Mouse (Mus musculus): ENCODE results near the gene Eif3l.

- TF ChIP-seq CTCF (conservative IDR thresholded peaks at IDR 0.05; ENCODE audit: insufficient read depth, insufficient read length, low read depth, low read length), result no peak
- TF ChIP-seq POLR2A (IDR thresholded peaks at IDR 0.05; ENCODE audit: low read depth, low read length), result no peak
Observed at GRCm38 (mm10) chr15:79131442-79131841, 56.5 kb downstream of the Eif3l start.

All from kidney, adult 2 months (tissue).